Comparison of ENCODE assay signal across 8 mouse cellular contexts in the genomic region with DNA sequence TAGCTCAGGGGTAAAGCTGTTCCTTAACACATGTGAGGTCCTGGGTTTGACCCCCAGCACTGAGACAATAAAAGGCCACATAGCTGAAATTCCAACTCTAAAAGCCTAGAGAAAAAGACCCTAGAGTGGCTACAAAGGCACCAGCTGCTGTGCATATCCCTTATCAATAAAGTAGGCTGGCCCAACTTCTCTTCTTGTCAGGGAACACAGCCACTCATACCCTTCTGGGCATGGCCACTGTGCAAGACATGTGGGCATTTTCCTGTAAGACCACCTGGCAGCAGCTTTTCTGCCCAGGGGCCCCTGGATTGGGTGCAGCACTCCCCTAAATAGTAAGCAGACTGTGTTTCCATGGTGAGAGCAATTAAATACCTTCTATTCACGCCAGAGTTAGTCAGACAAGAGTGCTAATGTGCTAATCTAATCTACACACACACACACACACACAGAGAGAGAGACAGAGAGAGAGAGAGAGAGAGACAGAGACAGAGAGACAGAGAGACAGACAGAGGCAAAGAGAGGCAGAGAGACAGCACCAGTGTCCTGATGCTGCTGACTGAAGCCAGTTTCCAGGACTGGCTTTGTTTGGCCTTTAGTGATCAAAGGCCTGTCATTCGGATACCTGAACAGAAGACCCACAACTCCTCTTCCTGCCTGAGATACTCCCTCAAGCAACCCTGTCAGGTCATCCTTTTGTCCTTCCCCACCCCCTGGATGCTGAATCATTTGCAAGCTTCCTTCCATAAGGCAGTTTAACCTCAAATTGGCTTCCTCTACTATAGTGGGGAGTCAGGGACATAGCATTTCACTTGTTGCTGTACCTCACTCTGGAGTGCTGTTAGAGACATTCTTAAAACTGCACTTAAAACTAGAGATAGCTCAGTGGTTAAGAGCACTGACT. TPM values are rescaled to one million over a fixed set of nuclear protein-coding genes. Genes with fewer than 3 reads are reported as not detected.
DNase-seq lines count a peak whose midpoint lies in the region; ATAC-seq and TF ChIP-seq lines count a peak whose summit lies in the region.

No protein-coding gene starts in this region.

- ATAC-seq in lung, embryonic 16.5 days (ENCODE audit: low read depth), result no peak
- ATAC-seq in erythroid progenitor cell, adult 5-6 weeks (replicated peaks; ENCODE audit: low FRiP score, poor library complexity, severe bottlenecking), result peak; percentile 72
- ATAC-seq in liver, embryonic 12.5 days, result peak; percentile 92
- no peak for ATAC-seq in stomach, postnatal 0 days (ENCODE audit: low FRiP score, low TSS enrichment)

- H3K4me2 ChIP-seq in lung, embryonic 16.5 days (ENCODE audit: low read depth, low read length), result 0 out of 2 replicates have a peak overlapping the region, but pooled peaks have one; percentile 10
- peak overlapping the region; percentile 63 for H3K4me2 ChIP-seq in liver, embryonic 12.5 days
- no peak overlapping the region for H3K4me2 ChIP-seq in stomach, postnatal 0 days (replicated peaks; ENCODE audit: low read depth)

- intact Hi-C loops in gastrocnemius, postnatal 36 days (cut with DNase I), result no loop called here

- no peak overlapping the region for H3K4me3 ChIP-seq in lung, embryonic 16.5 days (ENCODE audit: low read length)
- H3K4me3 ChIP-seq in liver, embryonic 12.5 days, result peak overlapping the region; percentile 23
- H3K4me3 ChIP-seq in stomach, postnatal 0 days (ENCODE audit: low read depth, low read length), result no peak overlapping the region

- H3K4me1 ChIP-seq in lung, embryonic 16.5 days (replicated peaks; ENCODE audit: control insufficient read depth, insufficient read depth, low read length), result peaks cover 93% of the 10 kb centered on the region
- peaks cover 100% of the 10 kb centered on the region for H3K4me1 ChIP-seq in liver, embryonic 12.5 days
- peaks cover 31% of the 10 kb centered on the region for H3K4me1 ChIP-seq in stomach, postnatal 0 days (replicated peaks; ENCODE audit: control insufficient read depth, insufficient read depth)

- H3K27me3 ChIP-seq in lung, embryonic 16.5 days (ENCODE audit: control insufficient read depth, insufficient read depth, low read depth, low read length), result no peaks in the 10 kb centered on the region
- H3K27me3 ChIP-seq in liver, embryonic 12.5 days (replicated peaks), result no peaks in the 10 kb centered on the region
- H3K27me3 ChIP-seq in stomach, postnatal 0 days (ENCODE audit: control insufficient read depth, insufficient read depth, low read length), result no peaks in the 10 kb centered on the region

- TF ChIP-seq EP300 in stomach, postnatal 0 days (optimal IDR thresholded peaks at IDR 0.05), result no peak

- no peak for DNase-seq in lung, postnatal 10 days
- DNase-seq in stomach, postnatal 0 days (ENCODE audit: low spot score), result no peak
- no peak for DNase-seq in adrenal gland, postnatal 4 days (ENCODE audit: low spot score in 2 of 2)
- no peak for DNase-seq in cerebellum, adult 11 months
- DNase-seq in gastrocnemius, postnatal 36 days, result no peak

- H3K9me3 ChIP-seq in lung, embryonic 16.5 days (ENCODE audit: control insufficient read depth, low read length), result no peaks in the 10 kb centered on the region
- H3K9me3 ChIP-seq in liver, embryonic 12.5 days (replicated peaks), result no peaks in the 10 kb centered on the region
- H3K9me3 ChIP-seq in stomach, postnatal 0 days (ENCODE audit: control insufficient read depth, low read length), result no peaks in the 10 kb centered on the region

- H3K27ac ChIP-seq in lung, embryonic 16.5 days (ENCODE audit: low read length), result peak overlapping the region; percentile 95
- peak overlapping the region; percentile 84 for H3K27ac ChIP-seq in liver, embryonic 12.5 days
- H3K27ac ChIP-seq in stomach, postnatal 0 days (replicated peaks), result peak overlapping the region; percentile 81

- 0 out of 2 replicates have a peak, but pooled peaks cover 2% of the 10 kb centered on the region for H3K36me3 ChIP-seq in lung, embryonic 16.5 days (ENCODE audit: control insufficient read depth, insufficient read depth, low read length)
- H3K36me3 ChIP-seq in liver, embryonic 12.5 days, result peaks cover 64% of the 10 kb centered on the region
- H3K36me3 ChIP-seq in stomach, postnatal 0 days (ENCODE audit: control insufficient read depth, insufficient read depth, low read length), result no peaks in the 10 kb centered on the region; the same call in 1 of the 2 replicates

- TF ChIP-seq CTCF in stomach, postnatal 0 days (IDR thresholded peaks at IDR 0.05; ENCODE audit: low read depth), result no peak

- WGBS in lung, embryonic 16.5 days, result 28% methylated on average over 2 of the region's 2 CpGs
- WGBS in liver, embryonic 12.5 days (ENCODE audit: insufficient replicate concordance), result 17% methylated on average over 2 of the region's 2 CpGs
- 16% methylated on average over 2 of the region's 2 CpGs for WGBS in stomach, postnatal 0 days

- H3K9ac ChIP-seq in lung, embryonic 16.5 days (ENCODE audit: low read length), result peak overlapping the region; percentile 51
- H3K9ac ChIP-seq in liver, embryonic 12.5 days, result peak overlapping the region; percentile 56
- no peak overlapping the region for H3K9ac ChIP-seq in stomach, postnatal 0 days (ENCODE audit: low read length)

RNA-seq across cellular contexts. Expression of a gene that starts 8.4 kb away (rescaled TPM):
- polyA plus RNA-seq in lung, embryonic 16.5 days (2015; fragmentation: Nextera tagmentation; extraction: Ambion mirVana), result 313 and 319 TPM in 2 replicates
- total RNA-seq in erythroid progenitor cell, adult 5-6 weeks (2015; ENCODE audit: low replicate concordance), result 170 and 189 TPM in 2 replicates
- 173 and 197 TPM in 2 replicates for total RNA-seq in erythroid progenitor cell, adult 5-6 weeks (2017; ENCODE audit: low replicate concordance)
- polyA plus RNA-seq in liver, embryonic 12.5 days (2016; fragmentation: Nextera tagmentation; extraction: Ambion mirVana), result 165 and 166 TPM in 2 replicates
- polyA plus RNA-seq in stomach, postnatal 0 days (2015; fragmentation: Nextera tagmentation; extraction: Ambion mirVana), result 216 and 227 TPM in 2 replicates
- 100 to 1,000 TPM; 220 to 242 TPM for total RNA-seq in adrenal gland, postnatal 4 days (2021)
- 10 to 100 TPM; 31.6 to 35.1 TPM for total RNA-seq in gastrocnemius, postnatal 36 days (2021)

RNA-seq across cellular contexts. Expression of a gene that starts 27.9 kb away (rescaled TPM):
- 366 and 367 TPM in 2 replicates for polyA plus RNA-seq in lung, embryonic 16.5 days (2015; fragmentation: Nextera tagmentation; extraction: Ambion mirVana)
- total RNA-seq in erythroid progenitor cell, adult 5-6 weeks (2015; ENCODE audit: low replicate concordance), result 83.8 and 161 TPM in 2 replicates
- total RNA-seq in erythroid progenitor cell, adult 5-6 weeks (2017; ENCODE audit: low replicate concordance), result 81.5 and 115 TPM in 2 replicates
- 325 and 336 TPM in 2 replicates for polyA plus RNA-seq in liver, embryonic 12.5 days (2016; fragmentation: Nextera tagmentation; extraction: Ambion mirVana)
- polyA plus RNA-seq in stomach, postnatal 0 days (2015; fragmentation: Nextera tagmentation; extraction: Ambion mirVana), result 294 and 295 TPM in 2 replicates
- 100 to 1,000 TPM; 308 to 312 TPM for total RNA-seq in adrenal gland, postnatal 4 days (2021)
- total RNA-seq in gastrocnemius, postnatal 36 days (2021), result 100 to 1,000 TPM; 119 to 125 TPM

RNA-seq across cellular contexts. Expression of a gene that starts 28.1 kb away (rescaled TPM):
- polyA plus RNA-seq in lung, embryonic 16.5 days (2015; fragmentation: Nextera tagmentation; extraction: Ambion mirVana), result 8.9 and 10.7 TPM in 2 replicates
- total RNA-seq in erythroid progenitor cell, adult 5-6 weeks (2015; ENCODE audit: low replicate concordance), result 13.0 and 23.1 TPM in 2 replicates
- 7.3 and 7.9 TPM in 2 replicates for total RNA-seq in erythroid progenitor cell, adult 5-6 weeks (2017; ENCODE audit: low replicate concordance)
- 33.3 and 35.0 TPM in 2 replicates for polyA plus RNA-seq in liver, embryonic 12.5 days (2016; fragmentation: Nextera tagmentation; extraction: Ambion mirVana)
- 3.0 and 3.6 TPM in 2 replicates for polyA plus RNA-seq in stomach, postnatal 0 days (2015; fragmentation: Nextera tagmentation; extraction: Ambion mirVana)
- total RNA-seq in adrenal gland, postnatal 4 days (2021), result 1 to 10 TPM; 2.5 to 3.6 TPM
- total RNA-seq in gastrocnemius, postnatal 36 days (2021), result under 1 TPM; 0.27 to 0.46 TPM

Comparison
In these comparisons a context has a peak if more than half of its experiments do, and no peak if none do; other contexts are left out.
1. ATAC-seq: peak in erythroid progenitor cell, adult 5-6 weeks (single experiment) and liver, embryonic 12.5 days (single experiment); none in lung, embryonic 16.5 days (single experiment) and stomach, postnatal 0 days (single experiment).
2. RNA of a gene that starts 8.4 kb away (total RNA-seq): 220 to 242 TPM in adrenal gland, postnatal 4 days and 170 to 197 TPM in erythroid progenitor cell, adult 5-6 weeks; 31.6 to 35.1 TPM in gastrocnemius, postnatal 36 days; every median in the first group is over 4 times any median in the second.
3. Peak in every context shown above with its lines, with median percentiles within 50 percentile points of each other: H3K27ac ChIP-seq.